Mouse (Mus musculus): ENCODE results near the gene Hivep2. TPM values are rescaled to one million over a fixed set of nuclear protein-coding genes. Genes with fewer than 3 reads are reported as not detected.

Gene Hivep2
- 18.0 and 18.6 TPM in 2 replicates for polyA plus RNA-seq (2012; rRNA removed)

- no peak for TF ChIP-seq POLR2A (IDR thresholded peaks at IDR 0.05; ENCODE audit: borderline replicate concordance, extremely low read depth, insufficient read depth, insufficient read length, poor library complexity, severe bottlenecking)
- no peak for TF ChIP-seq CTCF (IDR thresholded peaks at IDR 0.05; ENCODE audit: borderline replicate concordance, extremely low read depth, insufficient read depth, insufficient read length)
- DNase-seq (ENCODE audit: low read depth) = peak; percentile 78
These were observed at the start of gene Hivep2 for GRCm38 (mm10) chr10:13965974-13966829. Hivep2 (plus strand) TSS chr10:13966075.

GRCm38 (mm10) chr10:13916645-13917342, 49.1 kb upstream of the Hivep2 start:
- TF ChIP-seq CTCF (IDR thresholded peaks at IDR 0.05; ENCODE audit: borderline replicate concordance, extremely low read depth, insufficient read depth, insufficient read length) = no peak
- no peak for TF ChIP-seq POLR2A (IDR thresholded peaks at IDR 0.05; ENCODE audit: borderline replicate concordance, extremely low read depth, insufficient read depth, insufficient read length, poor library complexity, severe bottlenecking)
- DNase-seq (ENCODE audit: low read depth) = peak; percentile 90

- no peak for DNase-seq (ENCODE audit: low read depth)
- TF ChIP-seq CTCF (IDR thresholded peaks at IDR 0.05; ENCODE audit: borderline replicate concordance, extremely low read depth, insufficient read depth, insufficient read length) = no peak
- TF ChIP-seq POLR2A (IDR thresholded peaks at IDR 0.05; ENCODE audit: borderline replicate concordance, extremely low read depth, insufficient read depth, insufficient read length, poor library complexity, severe bottlenecking) = no peak
These were observed 44.1 kb upstream of the Hivep2 start for GRCm38 (mm10) chr10:13921641-13922385.

GRCm38 (mm10) chr10:13929306-13929705, 36.6 kb upstream of the Hivep2 start:
- TF ChIP-seq POLR2A (IDR thresholded peaks at IDR 0.05; ENCODE audit: borderline replicate concordance, extremely low read depth, insufficient read depth, insufficient read length, poor library complexity, severe bottlenecking) (no peak), CTCF (IDR thresholded peaks at IDR 0.05; ENCODE audit: borderline replicate concordance, extremely low read depth, insufficient read depth, insufficient read length) (no peak)

GRCm38 (mm10) chr10:13932147-13932546, 33.7 kb upstream of the Hivep2 start:
- TF ChIP-seq CTCF (IDR thresholded peaks at IDR 0.05; ENCODE audit: borderline replicate concordance, extremely low read depth, insufficient read depth, insufficient read length) (no peak), POLR2A (IDR thresholded peaks at IDR 0.05; ENCODE audit: borderline replicate concordance, extremely low read depth, insufficient read depth, insufficient read length, poor library complexity, severe bottlenecking) (no peak)
- no peak for DNase-seq (ENCODE audit: low read depth)

More at GRCm38 (mm10) chr10:13929306-13929705, 36.6 kb upstream of the Hivep2 start:
- DNase-seq (ENCODE audit: low read depth) = no peak

GRCm38 (mm10) chr10:13933320-13933719, 32.6 kb upstream of the Hivep2 start:
- no peak for DNase-seq (ENCODE audit: low read depth)
- no peak for TF ChIP-seq POLR2A (IDR thresholded peaks at IDR 0.05; ENCODE audit: borderline replicate concordance, extremely low read depth, insufficient read depth, insufficient read length, poor library complexity, severe bottlenecking)
- TF ChIP-seq CTCF (IDR thresholded peaks at IDR 0.05; ENCODE audit: borderline replicate concordance, extremely low read depth, insufficient read depth, insufficient read length) = no peak

- no peak for DNase-seq (ENCODE audit: low read depth)
- TF ChIP-seq CTCF (IDR thresholded peaks at IDR 0.05; ENCODE audit: borderline replicate concordance, extremely low read depth, insufficient read depth, insufficient read length) = no peak
- no peak for TF ChIP-seq POLR2A (IDR thresholded peaks at IDR 0.05; ENCODE audit: borderline replicate concordance, extremely low read depth, insufficient read depth, insufficient read length, poor library complexity, severe bottlenecking)
These were observed 30.2 kb upstream of the Hivep2 start for GRCm38 (mm10) chr10:13935646-13936045.

- DNase-seq (ENCODE audit: low read depth) = no peak
- TF ChIP-seq CTCF (IDR thresholded peaks at IDR 0.05; ENCODE audit: borderline replicate concordance, extremely low read depth, insufficient read depth, insufficient read length) (no peak), POLR2A (IDR thresholded peaks at IDR 0.05; ENCODE audit: borderline replicate concordance, extremely low read depth, insufficient read depth, insufficient read length, poor library complexity, severe bottlenecking) (no peak)
These were observed 24.5 kb upstream of the Hivep2 start for GRCm38 (mm10) chr10:13941406-13941805.

- TF ChIP-seq POLR2A (IDR thresholded peaks at IDR 0.05; ENCODE audit: borderline replicate concordance, extremely low read depth, insufficient read depth, insufficient read length, poor library complexity, severe bottlenecking) = no peak
- no peak for TF ChIP-seq CTCF (IDR thresholded peaks at IDR 0.05; ENCODE audit: borderline replicate concordance, extremely low read depth, insufficient read depth, insufficient read length)
- DNase-seq (ENCODE audit: low read depth) = peak; percentile 23
These were observed 22.2 kb upstream of the Hivep2 start for GRCm38 (mm10) chr10:13943706-13944105.

- no peak for DNase-seq (ENCODE audit: low read depth)
- TF ChIP-seq POLR2A (IDR thresholded peaks at IDR 0.05; ENCODE audit: borderline replicate concordance, extremely low read depth, insufficient read depth, insufficient read length, poor library complexity, severe bottlenecking) (no peak), CTCF (IDR thresholded peaks at IDR 0.05; ENCODE audit: borderline replicate concordance, extremely low read depth, insufficient read depth, insufficient read length) (no peak)
These were observed 19.4 kb upstream of the Hivep2 start for GRCm38 (mm10) chr10:13946498-13946897.

GRCm38 (mm10) chr10:13962965-13963364, 2.9 kb upstream of the Hivep2 start:
- no peak for DNase-seq (ENCODE audit: low read depth)
- TF ChIP-seq CTCF (IDR thresholded peaks at IDR 0.05; ENCODE audit: borderline replicate concordance, extremely low read depth, insufficient read depth, insufficient read length) (no peak), POLR2A (IDR thresholded peaks at IDR 0.05; ENCODE audit: borderline replicate concordance, extremely low read depth, insufficient read depth, insufficient read length, poor library complexity, severe bottlenecking) (no peak)
